ENCODE assay signal across 14 mouse cellular contexts in genomic region chr13:73426587-73426986, GRCm38 (mm10). TPM values are rescaled to one million over a fixed set of nuclear protein-coding genes. Genes with fewer than 3 reads are reported as not detected.
DNase-seq lines count a peak whose midpoint lies in the region; ATAC-seq and TF ChIP-seq lines count a peak whose summit lies in the region.
"Had no signal": no experiment of that assay in that cellular context is flagged by ENCODE, and none has a peak within 500 bp of the region (broad histone marks: within the 10 kb centered on the region; RNA-seq: fewer than 3 reads in every experiment).

No protein-coding gene starts in this region.

- H3K36me3 ChIP-seq in forebrain, postnatal 0 days (ENCODE audit: insufficient read depth) = no peaks in the 10 kb centered on the region
- H3K36me3 ChIP-seq in forebrain, embryonic 12.5 days (replicated peaks) = no peaks in the 10 kb centered on the region
- no peaks in the 10 kb centered on the region for H3K36me3 ChIP-seq in neural tube, embryonic 14.5 days (ENCODE audit: control insufficient read depth, insufficient read depth, low read length)
- no peaks in the 10 kb centered on the region for H3K36me3 ChIP-seq in neural tube, embryonic 15.5 days
- H3K36me3 ChIP-seq: G1E; hindbrain, embryonic 10.5 days; limb, embryonic 10.5 days; lung, embryonic 15.5 days; stomach, embryonic 15.5 days had no signal

- H3K4me1 ChIP-seq in forebrain, postnatal 0 days (ENCODE audit: insufficient read depth) = no peaks in the 10 kb centered on the region
- no peaks in the 10 kb centered on the region for H3K4me1 ChIP-seq in forebrain, embryonic 12.5 days
- H3K4me1 ChIP-seq in neural tube, embryonic 14.5 days (ENCODE audit: control insufficient read depth, insufficient read depth, low read length) = no peaks in the 10 kb centered on the region
- 0 out of 2 replicates have a peak, but pooled peaks cover 3% of the 10 kb centered on the region for H3K4me1 ChIP-seq in neural tube, embryonic 15.5 days
- H3K4me1 ChIP-seq: hindbrain, embryonic 10.5 days; limb, embryonic 10.5 days; lung, embryonic 15.5 days; stomach, embryonic 15.5 days had no signal

- H3K27ac ChIP-seq in forebrain, postnatal 0 days (ENCODE audit: low read depth, low read length) = no peak overlapping the region
- no peak overlapping the region for H3K27ac ChIP-seq in forebrain, embryonic 12.5 days
- H3K27ac ChIP-seq in neural tube, embryonic 14.5 days (ENCODE audit: low read depth, low read length) = no peak overlapping the region
- H3K27ac ChIP-seq in neural tube, embryonic 15.5 days (replicated peaks) = no peak overlapping the region
- H3K27ac ChIP-seq: hindbrain, embryonic 10.5 days; limb, embryonic 10.5 days; lung, embryonic 15.5 days; stomach, embryonic 15.5 days had no signal

- 95% methylated on average over 4 of the region's 4 CpGs for WGBS in forebrain, postnatal 0 days
- WGBS in forebrain, embryonic 12.5 days = 92% methylated on average over 4 of the region's 4 CpGs
- whole genome bisulfite sequencing in neural tube, embryonic 14.5 days = 78% methylated on average over 4 of the region's 4 CpGs
- 76% methylated on average over 4 of the region's 4 CpGs for WGBS in neural tube, embryonic 15.5 days

- DNase-seq in forebrain, postnatal 0 days = peak; percentile 13
- DNase-seq in left cerebral cortex, adult 11 months (ENCODE audit: low spot score) = peak; percentile 22
- DNase-seq in left cerebral cortex, postnatal 4 days = no peak
- peak; percentile 23 to 49 for DNase-seq in left cerebral cortex, postnatal 14 days (ENCODE audit: low spot score in 2 of 2)
- DNase-seq in urinary bladder, postnatal 36 days (ENCODE audit: low spot score in 2 of 2) = no peak

- no peak overlapping the region for H3K4me3 ChIP-seq in forebrain, postnatal 0 days (ENCODE audit: low read depth, low read length)
- no peak overlapping the region for H3K4me3 ChIP-seq in forebrain, embryonic 12.5 days (replicated peaks)
- no peak overlapping the region for H3K4me3 ChIP-seq in neural tube, embryonic 14.5 days (ENCODE audit: low read depth, low read length)
- no peak overlapping the region for H3K4me3 ChIP-seq in neural tube, embryonic 15.5 days (replicated peaks)
- H3K4me3 ChIP-seq: hindbrain, embryonic 10.5 days; limb, embryonic 10.5 days; lung, embryonic 15.5 days; myocyte; stomach, embryonic 15.5 days had no signal

- no peak overlapping the region for H3K9ac ChIP-seq in forebrain, postnatal 0 days
- no peak overlapping the region for H3K9ac ChIP-seq in forebrain, embryonic 12.5 days
- no peak overlapping the region for H3K9ac ChIP-seq in neural tube, embryonic 14.5 days (replicated peaks; ENCODE audit: low read depth, low read length)
- H3K9ac ChIP-seq in neural tube, embryonic 15.5 days (replicated peaks) = no peak overlapping the region
- H3K9ac ChIP-seq: lung, embryonic 15.5 days; stomach, embryonic 15.5 days had no signal

- TF ChIP-seq CTCF in forebrain, postnatal 0 days (IDR thresholded peaks at IDR 0.05; ENCODE audit: low read depth) = no peak

- intact Hi-C loops in left cerebral cortex, postnatal 4 days (cut with DNase I) = loop anchor here (5.0 kb wide), 1 partner anchor 81 kb away; no protein-coding TSS in a partner anchor
- intact Hi-C loops in left cerebral cortex, postnatal 14 days (cut with DNase I) = loop anchor here (1.0 to 10.0 kb wide), 6 partner anchors 38 to 478 kb away; partner anchors contain the start of gene Clptm1l

- H3K4me2 ChIP-seq in forebrain, postnatal 0 days (ENCODE audit: low read depth) = no peak overlapping the region
- H3K4me2 ChIP-seq in forebrain, embryonic 12.5 days = no peak overlapping the region
- no peak overlapping the region for H3K4me2 ChIP-seq in neural tube, embryonic 14.5 days (ENCODE audit: low read depth, low read length)
- no peak overlapping the region for H3K4me2 ChIP-seq in neural tube, embryonic 15.5 days
- H3K4me2 ChIP-seq: lung, embryonic 15.5 days; stomach, embryonic 15.5 days had no signal

- no peaks in the 10 kb centered on the region for H3K27me3 ChIP-seq in forebrain, postnatal 0 days (ENCODE audit: insufficient read depth, low read length)
- 0 out of 2 replicates have a peak, but pooled peaks cover 5% of the 10 kb centered on the region for H3K27me3 ChIP-seq in forebrain, embryonic 12.5 days
- no peaks in the 10 kb centered on the region for H3K27me3 ChIP-seq in neural tube, embryonic 14.5 days (ENCODE audit: control insufficient read depth, insufficient read depth, low read length)
- H3K27me3 ChIP-seq in neural tube, embryonic 15.5 days (replicated peaks) = 0 out of 2 replicates have a peak, but pooled peaks cover 5% of the 10 kb centered on the region
- H3K27me3 ChIP-seq: lung, embryonic 15.5 days had no signal

- no peak for ATAC-seq in forebrain, postnatal 0 days
- ATAC-seq in forebrain, embryonic 12.5 days (ENCODE audit: low FRiP score) = no peak
- peak; percentile 7; the same call in 1 of the 2 replicates for ATAC-seq in neural tube, embryonic 14.5 days (ENCODE audit: low read depth)
- ATAC-seq in neural tube, embryonic 15.5 days (ENCODE audit: low FRiP score) = no peak

- H3K9me3 ChIP-seq in forebrain, postnatal 0 days (ENCODE audit: low read length) = no peaks in the 10 kb centered on the region
- no peaks in the 10 kb centered on the region for H3K9me3 ChIP-seq in forebrain, embryonic 12.5 days
- no peaks in the 10 kb centered on the region for H3K9me3 ChIP-seq in neural tube, embryonic 14.5 days (ENCODE audit: control insufficient read depth, low read length)
- H3K9me3 ChIP-seq in neural tube, embryonic 15.5 days (replicated peaks) = no peaks in the 10 kb centered on the region
- H3K9me3 ChIP-seq: hindbrain, embryonic 10.5 days; limb, embryonic 10.5 days; lung, embryonic 15.5 days; stomach, embryonic 15.5 days had no signal

RNA-seq across cellular contexts. Expression of gene Lpcat1, which starts 40.4 kb away (rescaled TPM):
- total RNA-seq in forebrain, postnatal 0 days (2014; rRNA removed) = 136 and 144 TPM in 2 replicates
- polyA plus RNA-seq in forebrain, postnatal 0 days (2015; fragmentation: Nextera tagmentation; extraction: Ambion mirVana) = 76.5 and 87.2 TPM in 2 replicates
- 65.9 and 67.0 TPM in 2 replicates for polyA plus RNA-seq in forebrain, embryonic 12.5 days (2016; fragmentation: Nextera tagmentation; extraction: Ambion mirVana)
- total RNA-seq in left cerebral cortex, postnatal 4 days (2021) = 100 to 1,000 TPM in 1 of 2 experiments, 10 to 100 TPM in 1; 95.5 to 106 TPM
- polyA plus RNA-seq in neural tube, embryonic 14.5 days (2014; fragmentation: Nextera tagmentation; extraction: Ambion mirVana) = 74.9 and 80.1 TPM in 2 replicates
- 51.7 and 62.6 TPM in 2 replicates for polyA plus RNA-seq in neural tube, embryonic 15.5 days (2015; fragmentation: Nextera tagmentation; extraction: Ambion mirVana)
- 10 to 100 TPM; 48.8 to 53.3 TPM for total RNA-seq in left cerebral cortex, postnatal 14 days (2021)
- polyA plus RNA-seq: G1E had no signal

Comparison
In these comparisons a context has a peak if more than half of its experiments do, and no peak if none do; other contexts are left out.
1. DNase-seq: peak in forebrain, postnatal 0 days (single experiment), left cerebral cortex, adult 11 months (single experiment) and left cerebral cortex, postnatal 14 days (2 of 2); none in left cerebral cortex, postnatal 4 days (single experiment) and urinary bladder, postnatal 36 days (0 of 2).